Mouse (Mus musculus) common myeloid progenitor, adult 5-6 weeks (primary cell): Measurements from ENCODE around the gene Ndufb2. TPM values are rescaled to one million over a fixed set of nuclear protein-coding genes. Genes with fewer than 3 reads are reported as not detected.

Source experiments
- ATAC-seq: replicated peaks from 2 replicates; pipeline ENCODE4 v1.8.0; 2016; ENCODE audit warnings: low read depth, mild to moderate bottlenecking, moderate TSS enrichment, inconsistent platforms; ENCODE audit not compliant: poor library complexity, severe bottlenecking
- total RNA-seq: library from RNA; stranded (forward); fragments of 200-1000, 187-1606 nt; gene quantifications from 2 replicates; pipeline ENCODE4 v1.2.3, GENCODE M21; 2017

Ndufb2 gene
- total RNA-seq = 45.4 and 74.5 TPM in 2 replicates

GRCm38 (mm10) chr6:39592401-39593214 lies at the start of gene Ndufb2:
Gene Ndufb2, plus strand, starts transcription at chr6:39592574.
- ATAC-seq = peak; percentile 99

- ATAC-seq = no peak
Measured at GRCm38 (mm10) chr6:39542631-39543597, 49.5 kb upstream of the Ndufb2 start.

GRCm38 (mm10) chr6:39543769-39544420 lies 48.5 kb upstream of the Ndufb2 start:
- no peak for ATAC-seq

- no peak for ATAC-seq
Measured at GRCm38 (mm10) chr6:39545474-39545873, 46.9 kb upstream of the Ndufb2 start.

GRCm38 (mm10) chr6:39548030-39548429 lies 44.3 kb upstream of the Ndufb2 start:
- no peak for ATAC-seq

- peak; percentile 62 for ATAC-seq
Measured at GRCm38 (mm10) chr6:39551981-39552636, 40.3 kb upstream of the Ndufb2 start.

GRCm38 (mm10) chr6:39554888-39555647 lies 37.3 kb upstream of the Ndufb2 start:
- ATAC-seq = no peak

- no peak for ATAC-seq
Measured at GRCm38 (mm10) chr6:39555648-39555945, 36.8 kb upstream of the Ndufb2 start.

- ATAC-seq = peak; percentile 53
Measured at GRCm38 (mm10) chr6:39556900-39557659, 35.3 kb upstream of the Ndufb2 start.

GRCm38 (mm10) chr6:39557723-39558261 lies 34.6 kb upstream of the Ndufb2 start, which contains the start of gene Dennd2a:
Gene Dennd2a, minus strand, starts transcription at chr6:39557867.
- ATAC-seq = peak; percentile 41

GRCm38 (mm10) chr6:39559276-39559939 lies 33.0 kb upstream of the Ndufb2 start:
- ATAC-seq = no peak

- ATAC-seq = peak; percentile 91
Measured at GRCm38 (mm10) chr6:39562166-39563015, 30.0 kb upstream of the Ndufb2 start.

GRCm38 (mm10) chr6:39567528-39567927 lies 24.8 kb upstream of the Ndufb2 start:
- ATAC-seq = peak; percentile 80

GRCm38 (mm10) chr6:39570426-39570825 lies 21.9 kb upstream of the Ndufb2 start:
- ATAC-seq = no peak

- peak; percentile 97 for ATAC-seq
Measured at GRCm38 (mm10) chr6:39573791-39574554, 18.4 kb upstream of the Ndufb2 start, which contains the start of gene Adck2. Gene Adck2, plus strand, starts transcription at chr6:39573873.

- no peak for ATAC-seq
Measured at GRCm38 (mm10) chr6:39574555-39574869, 17.9 kb upstream of the Ndufb2 start.
